Mouse (Mus musculus) megakaryocyte progenitor cell, adult 5-6 weeks (primary cell): ENCODE results near the gene Ccno. TPM values are rescaled to one million over a fixed set of nuclear protein-coding genes. Genes with fewer than 3 reads are reported as not detected.

Experiments used
- ATAC-seq: replicated peaks from 2 replicates; pipeline ENCODE4 v1.8.0; 2016; ENCODE audit warnings: mild to moderate bottlenecking, moderate TSS enrichment, inconsistent platforms; ENCODE audit not compliant: poor library complexity
- total RNA-seq, 2 experiments: library from RNA; stranded (forward) in 1 of 2; stranded (reverse) in 1 of 2; fragments of 157-497, 149-512 nt in 1 of 2; fragments of 200-1000 nt in 1 of 2; gene quantifications; 2 replicates each; pipeline versions ENCODE4 v1.2.3 to v1.2.4; 2015 to 2017

Ccno gene
- total RNA-seq, 2 experiments from 2014 or later = 1.4 to 1.5 TPM

- no peak for ATAC-seq
These were observed 12.5 kb downstream of the Ccno start for GRCm38 (mm10) chr13:113000090-113000489.

GRCm38 (mm10) chr13:113000576-113001318 lies 13.1 kb downstream of the Ccno start:
- no peak for ATAC-seq

- no peak for ATAC-seq
These were observed 25.1 kb downstream of the Ccno start for GRCm38 (mm10) chr13:113012683-113013082.

GRCm38 (mm10) chr13:113013174-113013953 lies 25.8 kb downstream of the Ccno start:
- ATAC-seq = peak; percentile 58

- peak; percentile 80 for ATAC-seq
These were observed 33.9 kb downstream of the Ccno start for GRCm38 (mm10) chr13:113021521-113021920.

GRCm38 (mm10) chr13:113022467-113022866 lies 34.9 kb downstream of the Ccno start:
- no peak for ATAC-seq

GRCm38 (mm10) chr13:113023274-113024143 lies 35.9 kb downstream of the Ccno start:
- peak; percentile 50 for ATAC-seq

- ATAC-seq = no peak
These were observed 43.7 kb downstream of the Ccno start for GRCm38 (mm10) chr13:113031351-113031750.

GRCm38 (mm10) chr13:113031792-113032571 lies 44.4 kb downstream of the Ccno start:
- ATAC-seq = no peak

- no peak for ATAC-seq
These were observed 45.2 kb downstream of the Ccno start for GRCm38 (mm10) chr13:113032831-113033230.

GRCm38 (mm10) chr13:113034271-113034886 lies 46.8 kb downstream of the Ccno start:
- ATAC-seq = 0 out of 2 replicates have a peak, but pooled peaks have one; percentile 1

GRCm38 (mm10) chr13:113034950-113035421 lies 47.4 kb downstream of the Ccno start, which contains the start of gene Cdc20b:
TSS of gene Cdc20b (plus strand) at chr13:113035111.
- ATAC-seq = peak; percentile 63

- peak; percentile 89 for ATAC-seq
These were observed 48.2 kb downstream of the Ccno start for GRCm38 (mm10) chr13:113035852-113036251.

Other genes starting within 250 kb of the Ccno start
- 1.2 and 1.6 TPM in 2 replicates for gene Plpp1, start 187.0 kb upstream of the Ccno start, total RNA-seq (2015)
- 1.0 and 2.7 TPM in 2 replicates for gene Plpp1, start 187.0 kb upstream of the Ccno start, total RNA-seq (2017)
- gene Mtrex, start 60.4 kb upstream of the Ccno start, total RNA-seq (2015) = 77.2 and 85.6 TPM in 2 replicates
- 69.9 and 87.9 TPM in 2 replicates for gene Mtrex, start 60.4 kb upstream of the Ccno start, total RNA-seq (2017)
- gene Dhx29, start 60.3 kb upstream of the Ccno start, total RNA-seq (2015) = 16.7 and 22.3 TPM in 2 replicates
- gene Dhx29, start 60.3 kb upstream of the Ccno start, total RNA-seq (2017) = 27.2 and 29.8 TPM in 2 replicates
- gene Mcidas, start 6.0 kb downstream of the Ccno start, total RNA-seq (2015) = not detected in 2 replicates
- gene Mcidas, start 6.0 kb downstream of the Ccno start, total RNA-seq (2017) = not detected in 2 replicates
- not detected in 2 replicates for gene Cdc20b, start 47.3 kb downstream of the Ccno start, total RNA-seq (2015)
- not detected in 2 replicates for gene Cdc20b, start 47.3 kb downstream of the Ccno start, total RNA-seq (2017)
- gene Gpx8, start 58.6 kb downstream of the Ccno start, total RNA-seq (2015) = not detected in 2 replicates
- not detected in 2 replicates for gene Gpx8, start 58.6 kb downstream of the Ccno start, total RNA-seq (2017)
- gene Gzma, start 113.2 kb downstream of the Ccno start, total RNA-seq (2015) = 0.15 TPM in 1 of 2 replicates, not detected in the other
- gene Gzma, start 113.2 kb downstream of the Ccno start, total RNA-seq (2017) = 0.61 TPM in 1 of 2 replicates, not detected in the other
- gene Esm1, start 221.9 kb downstream of the Ccno start, total RNA-seq (2015) = 0.27 TPM in 1 of 2 replicates, not detected in the other
- not detected in 2 replicates for gene Esm1, start 221.9 kb downstream of the Ccno start, total RNA-seq (2017)
- gene Gzmk, start 238.1 kb downstream of the Ccno start, total RNA-seq (2015) = not detected in 2 replicates
- gene Gzmk, start 238.1 kb downstream of the Ccno start, total RNA-seq (2017) = not detected in 2 replicates